Mouse (Mus musculus): ENCODE measurements at regions not wholly inside any gene's neighbourhood (a gene's known extent, or its start where the extent isn't known, plus 50 kb on each side); places are given as distances from the start of the nearest gene placed in this dataset.

- Histone ChIP-seq H3K9me3 (replicated peaks) (0 out of 2 replicates have a peak, but pooled peaks cover 3% of the 10 kb centered on the region), H3K4me1 (no peaks in the 10 kb centered on the region), H3K27ac (no peak overlapping the region), H3K4me3 (no peak overlapping the region), H3K27me3 (no peaks in the 10 kb centered on the region), H3K36me3 (no peaks in the 10 kb centered on the region), H3K4me2 (replicated peaks) (no peak overlapping the region), H3K9ac (no peak overlapping the region)
- ATAC-seq (ENCODE audit: low FRiP score), result no peak
- WGBS, result 85% methylated on average over 5 of the region's 5 CpGs
These were observed 280.4 kb downstream of the Emp1 start for GRCm38 (mm10) chr6:135642711-135643110.

GRCm38 (mm10) chr6:135646177-135646576, 283.8 kb downstream of the Emp1 start:
- no peak overlapping the region for H3K4me3 ChIP-seq
- H3K9ac ChIP-seq, result no peak overlapping the region
- H3K27me3 ChIP-seq, result no peaks in the 10 kb centered on the region
- H3K36me3 ChIP-seq, result no peaks in the 10 kb centered on the region
- H3K27ac ChIP-seq, result no peak overlapping the region
- H3K4me1 ChIP-seq, result no peaks in the 10 kb centered on the region
- no peak for ATAC-seq (ENCODE audit: low FRiP score)
- 75% methylated on average over 1 of the region's 1 CpGs for WGBS
- no peaks in the 10 kb centered on the region for H3K9me3 ChIP-seq (replicated peaks)
- no peak overlapping the region for H3K4me2 ChIP-seq (replicated peaks)

- H3K27me3 ChIP-seq, result no peaks in the 10 kb centered on the region
- no peaks in the 10 kb centered on the region for H3K36me3 ChIP-seq
- no peak overlapping the region for H3K9ac ChIP-seq
- WGBS, result 81% methylated on average over 3 of the region's 3 CpGs
- no peak overlapping the region for H3K4me2 ChIP-seq (replicated peaks)
- H3K4me3 ChIP-seq, result no peak overlapping the region
- no peaks in the 10 kb centered on the region for H3K4me1 ChIP-seq
- H3K9me3 ChIP-seq (replicated peaks), result no peaks in the 10 kb centered on the region
- H3K27ac ChIP-seq, result no peak overlapping the region
- no peak for ATAC-seq (ENCODE audit: low FRiP score)
These were observed 290.7 kb downstream of the Emp1 start for GRCm38 (mm10) chr6:135653002-135653401.

- Histone ChIP-seq H3K9ac (no peak overlapping the region), H3K36me3 (no peaks in the 10 kb centered on the region), H3K27me3 (no peaks in the 10 kb centered on the region), H3K9me3 (replicated peaks) (no peaks in the 10 kb centered on the region), H3K4me2 (replicated peaks) (no peak overlapping the region), H3K27ac (no peak overlapping the region), H3K4me1 (no peaks in the 10 kb centered on the region), H3K4me3 (no peak overlapping the region)
- 90% methylated on average over 3 of the region's 3 CpGs for WGBS
- ATAC-seq (ENCODE audit: low FRiP score), result no peak
These were observed 300.0 kb downstream of the Emp1 start for GRCm38 (mm10) chr6:135662386-135662785.

- whole genome bisulfite sequencing, result 93% methylated on average over 4 of the region's 4 CpGs
- no peak overlapping the region for H3K27ac ChIP-seq
- no peaks in the 10 kb centered on the region for H3K27me3 ChIP-seq
- H3K36me3 ChIP-seq, result no peaks in the 10 kb centered on the region
- H3K4me2 ChIP-seq (replicated peaks), result no peak overlapping the region
- no peak overlapping the region for H3K4me3 ChIP-seq
- no peaks in the 10 kb centered on the region for H3K9me3 ChIP-seq (replicated peaks)
- no peaks in the 10 kb centered on the region for H3K4me1 ChIP-seq
- no peak for ATAC-seq (ENCODE audit: low FRiP score)
- no peak overlapping the region for H3K9ac ChIP-seq
These were observed 300.6 kb downstream of the Emp1 start for GRCm38 (mm10) chr6:135662801-135663537.

Measured in hindbrain, embryonic 12.5 days (tissue).